Mouse (Mus musculus): Measurements from ENCODE around the gene Slc37a4.
"Not testable (repeated sequence)": the region's sequence is repeated elsewhere in the genome, so short reads cannot be mapped to it uniquely, and the experiment has no call there.

Gene Slc37a4

GRCm38 (mm10) chr9:44440961-44441360, 44.3 kb downstream of the Slc37a4 start, which contains the start of gene Foxr1:
Foxr1 (minus strand) TSS chr9:44441136.
- no peak for DNase-seq (ENCODE audit: low spot score)

GRCm38 (mm10) chr9:44444402-44445025, 47.9 kb downstream of the Slc37a4 start:
- not testable (repeated sequence) for DNase-seq (ENCODE audit: low spot score)

DNA sequence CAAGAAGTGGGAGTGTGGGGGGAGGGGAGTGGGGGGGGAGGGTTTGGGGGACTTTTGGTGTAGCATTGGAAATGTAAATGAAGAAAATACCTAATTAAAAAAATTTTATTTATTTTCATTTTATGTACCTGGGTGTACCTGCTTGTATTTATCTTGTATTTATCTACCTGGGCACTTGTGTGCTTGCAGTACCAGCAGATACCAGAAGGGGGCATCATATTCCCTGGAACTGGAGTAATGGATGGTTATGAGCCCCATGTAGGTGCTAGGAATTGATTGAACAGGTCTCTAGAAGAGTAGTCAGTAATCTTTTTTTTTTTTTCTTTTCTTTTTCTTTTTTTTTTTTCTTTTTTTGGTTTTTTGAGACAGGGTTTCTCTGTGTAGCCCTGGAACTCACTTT, 53.7 kb downstream of the Slc37a4 start:
- no peak for DNase-seq (ENCODE audit: low spot score)
